In the genomic region with DNA sequence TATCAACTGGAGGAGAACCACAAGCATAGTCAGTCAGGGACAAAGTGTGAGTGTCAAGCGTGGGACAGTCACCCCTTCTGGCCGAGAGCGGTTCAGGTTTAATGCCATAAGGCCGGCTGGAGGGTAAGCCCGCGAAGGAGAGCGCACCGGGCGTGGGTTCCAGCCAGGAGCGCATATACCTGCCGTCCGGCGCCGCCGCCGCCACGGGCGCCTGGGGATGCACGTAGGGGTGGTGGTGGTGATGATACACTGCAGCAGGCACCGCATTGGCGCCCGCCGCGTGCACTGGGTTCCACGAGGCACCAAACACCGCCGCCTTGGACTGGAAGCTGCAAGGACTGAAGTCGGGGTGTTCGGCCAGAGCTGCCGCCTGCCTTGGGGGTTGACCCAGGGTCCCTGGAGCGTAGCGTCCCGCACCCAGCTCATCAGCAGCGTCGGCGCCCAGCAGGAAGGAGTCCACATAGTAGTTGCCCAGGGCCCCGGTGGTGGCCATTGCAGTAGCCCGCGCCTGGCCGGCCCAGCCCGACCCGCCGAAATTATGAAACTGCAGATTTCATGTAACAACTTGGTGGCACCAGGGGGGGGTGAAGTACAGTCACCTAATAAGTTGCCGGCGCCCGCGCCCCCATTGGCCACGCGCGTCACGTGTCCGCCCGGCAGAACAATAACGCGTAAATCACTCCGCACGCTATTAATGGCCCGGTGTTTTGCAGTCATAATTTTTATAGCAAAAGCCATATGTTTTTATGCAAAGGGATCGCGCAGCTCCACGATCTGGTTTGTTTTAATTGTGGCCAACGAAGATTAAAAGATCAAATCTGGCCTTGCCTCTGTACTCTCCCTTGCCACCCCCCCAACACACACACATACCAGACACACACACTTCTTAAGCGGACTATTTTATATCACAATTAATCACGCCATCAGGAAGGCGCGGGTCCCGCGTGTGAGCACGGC, we compare ENCODE assay signal across 8 mouse cellular contexts. TPM values are rescaled to one million over a fixed set of nuclear protein-coding genes. Genes with fewer than 3 reads are reported as not detected.
DNase-seq lines count a peak whose midpoint lies in the region; ATAC-seq and TF ChIP-seq lines count a peak whose summit lies in the region.
"Had no signal": no experiment of that assay in that cellular context is flagged by ENCODE, and none has a peak within 500 bp of the region (broad histone marks: within the 10 kb centered on the region; RNA-seq: fewer than 3 reads in every experiment).

No protein-coding gene starts in this region.

- peak overlapping the region; percentile 19 for H3K4me3 ChIP-seq in testis, adult 2 months (ENCODE audit: control insufficient read depth, low read depth, low read length)
- peak overlapping the region; percentile 68 for H3K4me3 ChIP-seq in limb, embryonic 15.5 days

- peak; percentile 55 for ATAC-seq in limb, embryonic 15.5 days (ENCODE audit: insufficient number of reproducible peaks, low FRiP score, low TSS enrichment, low read depth)

- 1% methylated on average over 69 of the region's 69 CpGs for WGBS in limb, embryonic 15.5 days

- TF ChIP-seq POLR2A in testis, adult 2 months (IDR thresholded peaks at IDR 0.05; ENCODE audit: control insufficient read depth, low read depth, low read length) = no peak

- intact Hi-C loops in gastrocnemius, postnatal 14 days (cut with DNase I; ENCODE audit: low total_unique reads) = loop anchor here (5.0 kb wide), 1 partner anchor 1054 kb away; no protein-coding TSS in a partner anchor
- intact Hi-C loops in left cerebral cortex, postnatal 36 days (cut with DNase I) = no loop called here

- peaks cover 20% of the 10 kb centered on the region for H3K4me1 ChIP-seq in testis, adult 2 months (ENCODE audit: control insufficient read depth, insufficient read depth, low read length)
- peaks cover 24% of the 10 kb centered on the region for H3K4me1 ChIP-seq in limb, embryonic 15.5 days

- no peak overlapping the region for H3K27ac ChIP-seq in testis, adult 2 months (ENCODE audit: control insufficient read depth, insufficient read depth, low read depth, low read length)
- H3K27ac ChIP-seq in limb, embryonic 15.5 days = peak overlapping the region; percentile 95

- no peak for TF ChIP-seq CTCF in testis, adult 2 months (IDR thresholded peaks at IDR 0.05; ENCODE audit: control insufficient read depth, insufficient read depth, insufficient replicate concordance, low read depth, low read length)

- no peak for DNase-seq in testis, postnatal 10 days (ENCODE audit: low spot score)
- peak; percentile 90 for DNase-seq in gastrocnemius, postnatal 14 days
- peak; percentile 90 to 92 for DNase-seq in urinary bladder, postnatal 36 days (ENCODE audit: low spot score in 2 of 2)
- no peak for DNase-seq in left cerebral cortex, postnatal 36 days (ENCODE audit: low spot score in 2 of 2)
- DNase-seq in spleen, adult 12 weeks (ENCODE audit: low spot score) = no peak

- no peaks in the 10 kb centered on the region for H3K36me3 ChIP-seq in testis, adult 2 months (ENCODE audit: control insufficient read depth, insufficient read depth, low read length)
- no peaks in the 10 kb centered on the region for H3K36me3 ChIP-seq in limb, embryonic 15.5 days

- H3K9ac ChIP-seq in limb, embryonic 15.5 days = peak overlapping the region; percentile 83

- H3K27me3 ChIP-seq in testis, adult 2 months (ENCODE audit: control insufficient read depth, insufficient read depth, low read length) = peaks cover 25% of the 10 kb centered on the region
- no peaks in the 10 kb centered on the region for H3K27me3 ChIP-seq in limb, embryonic 15.5 days

- peak overlapping the region; percentile 86 for H3K4me2 ChIP-seq in limb, embryonic 15.5 days

- no peaks in the 10 kb centered on the region for H3K9me3 ChIP-seq in limb, embryonic 15.5 days

RNA-seq across cellular contexts. Expression of gene Hoxa7, which starts 4.2 kb away (rescaled TPM):
- 0.48 and 0.72 TPM in 2 replicates for polyA plus RNA-seq in testis, adult 2 months (2012; rRNA removed)
- total RNA-seq in gastrocnemius, postnatal 14 days (2021) = 1 to 10 TPM; 6.3 to 7.3 TPM
- polyA plus RNA-seq in limb, embryonic 15.5 days (2015; fragmentation: Nextera tagmentation; extraction: Ambion mirVana) = 12.0 and 12.9 TPM in 2 replicates
- total RNA-seq in left cerebral cortex, postnatal 36 days (2021) = not detected

RNA-seq across cellular contexts. Expression of gene Hoxa9, which starts 5.0 kb away (rescaled TPM):
- polyA plus RNA-seq in testis, adult 2 months (2012; rRNA removed) = 0.52 and 1.9 TPM in 2 replicates
- 1 to 10 TPM; 7.8 to 8.3 TPM for total RNA-seq in gastrocnemius, postnatal 14 days (2021)
- polyA plus RNA-seq in limb, embryonic 15.5 days (2015; fragmentation: Nextera tagmentation; extraction: Ambion mirVana) = 30.8 and 34.0 TPM in 2 replicates
- total RNA-seq in left cerebral cortex, postnatal 36 days (2021) = not detected

RNA-seq across cellular contexts. Expression of gene Gm28308, which starts 12.8 kb away (rescaled TPM):
- polyA plus RNA-seq in testis, adult 2 months (2012; rRNA removed) = not detected in 2 replicates
- under 1 TPM in 1 of 2 experiments, not detected in 1; 0.51 TPM for total RNA-seq in gastrocnemius, postnatal 14 days (2021)
- 0.70 TPM in 1 of 2 replicates, not detected in the other for polyA plus RNA-seq in limb, embryonic 15.5 days (2015; fragmentation: Nextera tagmentation; extraction: Ambion mirVana)
- not detected for total RNA-seq in left cerebral cortex, postnatal 36 days (2021)

RNA-seq across cellular contexts. Expression of gene Hoxa3, which starts 12.8 kb away (rescaled TPM):
- 5.4 and 5.8 TPM in 2 replicates for polyA plus RNA-seq in testis, adult 2 months (2012; rRNA removed)
- 1 to 10 TPM; 2.4 to 3.1 TPM for total RNA-seq in gastrocnemius, postnatal 14 days (2021)
- polyA plus RNA-seq in limb, embryonic 15.5 days (2015; fragmentation: Nextera tagmentation; extraction: Ambion mirVana) = 2.2 and 2.5 TPM in 2 replicates
- total RNA-seq in left cerebral cortex, postnatal 36 days (2021) = not detected

RNA-seq across cellular contexts. Expression of gene Hoxa10, which starts 14.8 kb away (rescaled TPM):
- polyA plus RNA-seq in testis, adult 2 months (2012; rRNA removed) = 0.19 and 1.6 TPM in 2 replicates
- total RNA-seq in gastrocnemius, postnatal 14 days (2021) = 10 to 100 TPM; 16.3 to 22.7 TPM
- 86.8 and 108 TPM in 2 replicates for polyA plus RNA-seq in limb, embryonic 15.5 days (2015; fragmentation: Nextera tagmentation; extraction: Ambion mirVana)
- total RNA-seq in left cerebral cortex, postnatal 36 days (2021) = not detected
- polyA plus RNA-seq: embryonic facial prominence, embryonic 11.5 days had no signal

Comparison
In these comparisons a context has a peak if more than half of its experiments do, and no peak if none do; other contexts are left out.
1. DNase-seq: peak in gastrocnemius, postnatal 14 days (single experiment) and urinary bladder, postnatal 36 days (2 of 2); none in testis, postnatal 10 days (single experiment), left cerebral cortex, postnatal 36 days (0 of 2) and spleen, adult 12 weeks (single experiment).
2. RNA of gene Hoxa7, which starts 4.2 kb away (total RNA-seq): 6.3 to 7.3 TPM in gastrocnemius, postnatal 14 days; not detected in left cerebral cortex, postnatal 36 days; every median in the first group is over 4 times any median in the second.
3. RNA of gene Hoxa9, which starts 5.0 kb away (total RNA-seq): 7.8 to 8.3 TPM in gastrocnemius, postnatal 14 days; not detected in left cerebral cortex, postnatal 36 days; every median in the first group is over 4 times any median in the second.